Mouse (Mus musculus) right cerebral cortex, adult 18-20 months (tissue): ENCODE measurements at regions not wholly inside any gene's neighbourhood (a gene's known extent, or its start where the extent isn't known, plus 50 kb on each side); places are given as distances from the start of the nearest gene placed in this dataset.

Experiments used
- DNase-seq: peaks from one replicate; pipeline ENCODE4 v3.0.0; 2022; ENCODE audit warnings: mixed read lengths

GRCm38 (mm10) chr13:85430040-85430439, 141.1 kb upstream of the Rasa1 start:
- peak; percentile 25 for DNase-seq

- DNase-seq: no peak
Measured at GRCm38 (mm10) chr13:85418671-85419070, 129.7 kb upstream of the Rasa1 start.

GRCm38 (mm10) chr13:85414951-85415350, 126.0 kb upstream of the Rasa1 start:
- DNase-seq: no peak

GRCm38 (mm10) chr13:85411327-85411726, 122.4 kb upstream of the Rasa1 start:
- no peak for DNase-seq

GRCm38 (mm10) chr13:85398834-85399233, 109.9 kb upstream of the Rasa1 start:
- no peak for DNase-seq

GRCm38 (mm10) chr13:85376338-85376998, 87.5 kb upstream of the Rasa1 start:
- no peak for DNase-seq

GRCm38 (mm10) chr13:85359621-85360020, 70.7 kb upstream of the Rasa1 start:
- no peak for DNase-seq

- peak; percentile 3 for DNase-seq
Measured at GRCm38 (mm10) chr13:85359143-85359542, 70.2 kb upstream of the Rasa1 start.

- no peak for DNase-seq
Measured at GRCm38 (mm10) chr13:85352061-85352460, 63.1 kb upstream of the Rasa1 start.
